Mouse (Mus musculus): ENCODE data around the gene Bcl7a. TPM values are rescaled to one million over a fixed set of nuclear protein-coding genes. Genes with fewer than 3 reads are reported as not detected.
A peak's percentile ranks its signal among the peaks of the same experiment; 100 is the strongest.

Bcl7a gene
- polyA plus RNA-seq, 1 experiment from 2014 or later, result 80.6 TPM

- Histone ChIP-seq H3K4me3 (no peak overlapping the region), H3K9ac (replicated peaks) (no peak overlapping the region), H3K36me3 (peaks cover 91% of the 10 kb centered on the region), H3K27ac (replicated peaks) (no peak overlapping the region), H3K9me3 (no peaks in the 10 kb centered on the region), H3K4me2 (replicated peaks) (no peak overlapping the region), H3K27me3 (no peaks in the 10 kb centered on the region), H3K4me1 (no peaks in the 10 kb centered on the region)
- WGBS, result 86% methylated on average over 11 of the region's 11 CpGs
- no peak for ATAC-seq (replicated peaks)
Observed at GRCm38 (mm10) chr5:123364302-123364971, 20.8 kb downstream of the Bcl7a start.

DNA sequence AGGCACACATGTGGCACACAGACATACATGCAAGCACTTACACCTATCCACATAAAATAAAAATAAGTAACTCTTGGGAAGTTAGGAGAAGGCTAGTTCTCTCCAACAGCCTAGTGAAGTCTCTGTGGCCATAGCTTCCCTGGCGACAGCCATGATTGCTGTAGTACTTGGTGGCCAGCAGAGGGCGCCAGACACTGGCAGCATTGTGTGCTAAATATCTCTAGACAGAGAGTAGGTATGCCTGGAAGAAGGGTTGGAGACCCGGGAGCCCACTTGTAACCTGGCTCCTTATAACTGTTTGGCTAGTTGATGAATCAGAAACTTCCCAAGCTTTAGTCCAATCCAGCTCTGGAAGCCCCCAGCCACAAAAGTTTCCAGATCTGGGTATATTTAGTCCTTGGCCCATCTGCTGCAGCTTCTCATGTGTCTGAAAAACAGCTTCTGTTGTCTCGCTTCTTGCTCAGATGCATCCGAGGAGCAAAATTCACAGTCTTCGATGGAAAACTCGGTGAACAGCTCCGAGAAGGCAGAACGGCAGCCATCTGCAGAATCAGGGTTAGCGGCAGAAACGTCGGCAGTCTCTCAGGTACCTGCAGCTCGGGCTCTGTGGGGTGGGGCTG, 25.3 kb downstream of the Bcl7a start:
- no peak overlapping the region for H3K4me2 ChIP-seq (replicated peaks)
- H3K27me3 ChIP-seq, result no peaks in the 10 kb centered on the region
- H3K9ac ChIP-seq (replicated peaks), result no peak overlapping the region
- H3K27ac ChIP-seq (replicated peaks), result peak overlapping the region; percentile 56
- no peaks in the 10 kb centered on the region for H3K4me1 ChIP-seq
- no peak for ATAC-seq (replicated peaks)
- H3K36me3 ChIP-seq, result peaks cover 90% of the 10 kb centered on the region
- H3K4me3 ChIP-seq, result no peak overlapping the region
- no peaks in the 10 kb centered on the region for H3K9me3 ChIP-seq
- WGBS, result 71% methylated on average over 13 of the region's 13 CpGs

DNA sequence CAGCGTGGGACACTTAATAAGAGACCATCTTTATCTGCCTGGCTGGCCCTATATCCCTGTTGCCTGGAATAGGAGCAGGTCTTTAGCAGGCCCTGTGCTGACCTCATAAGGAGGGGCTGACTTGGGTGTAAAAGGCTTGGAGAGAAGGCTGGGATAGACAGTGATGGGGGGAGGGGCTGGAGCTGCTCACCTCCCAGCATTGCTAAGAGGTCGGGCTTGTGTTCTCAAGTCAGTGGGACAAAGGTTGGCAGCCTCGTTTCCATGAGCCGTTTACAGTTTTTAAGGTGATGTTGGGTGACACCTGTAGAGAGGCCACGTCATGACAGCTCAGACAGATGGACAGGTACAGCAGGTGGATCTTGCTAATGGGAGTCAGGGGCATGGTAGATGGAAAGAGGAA, 26.4 kb downstream of the Bcl7a start:
- Histone ChIP-seq H3K27ac (replicated peaks) (no peak overlapping the region), H3K36me3 (peaks cover 84% of the 10 kb centered on the region), H3K9me3 (no peaks in the 10 kb centered on the region), H3K4me3 (no peak overlapping the region), H3K9ac (replicated peaks) (no peak overlapping the region), H3K27me3 (no peaks in the 10 kb centered on the region), H3K4me2 (replicated peaks) (no peak overlapping the region), H3K4me1 (no peaks in the 10 kb centered on the region)
- no peak for ATAC-seq (replicated peaks)
- WGBS, result 93% methylated on average over 5 of the region's 5 CpGs

- peaks cover 43% of the 10 kb centered on the region for H3K36me3 ChIP-seq
- ATAC-seq (replicated peaks), result no peak
- no peak overlapping the region for H3K4me2 ChIP-seq (replicated peaks)
- no peaks in the 10 kb centered on the region for H3K9me3 ChIP-seq
- H3K4me1 ChIP-seq, result 0 out of 2 replicates have a peak, but pooled peaks cover 3% of the 10 kb centered on the region
- H3K9ac ChIP-seq (replicated peaks), result no peak overlapping the region
- H3K27ac ChIP-seq (replicated peaks), result no peak overlapping the region
- no peaks in the 10 kb centered on the region for H3K27me3 ChIP-seq
- H3K4me3 ChIP-seq, result no peak overlapping the region
- WGBS, result 95% methylated on average over 10 of the region's 10 CpGs
Observed at GRCm38 (mm10) chr5:123375262-123375661, 31.6 kb downstream of the Bcl7a start.

- Histone ChIP-seq H3K4me2 (replicated peaks) (no peak overlapping the region), H3K9ac (replicated peaks) (no peak overlapping the region), H3K9me3 (no peaks in the 10 kb centered on the region), H3K36me3 (peaks cover 37% of the 10 kb centered on the region), H3K4me1 (0 out of 2 replicates have a peak, but pooled peaks cover 3% of the 10 kb centered on the region), H3K27ac (replicated peaks) (0 out of 2 replicates have a peak overlapping the region, but pooled peaks have one; percentile 46), H3K27me3 (no peaks in the 10 kb centered on the region), H3K4me3 (no peak overlapping the region)
- ATAC-seq (replicated peaks), result no peak
- WGBS, result 86% methylated on average over 6 of the region's 6 CpGs
Observed at GRCm38 (mm10) chr5:123375793-123376452, 32.3 kb downstream of the Bcl7a start.

GRCm38 (mm10) chr5:123376569-123376968, 32.9 kb downstream of the Bcl7a start:
- Histone ChIP-seq H3K4me3 (no peak overlapping the region), H3K9me3 (no peaks in the 10 kb centered on the region), H3K4me2 (replicated peaks) (no peak overlapping the region), H3K27me3 (no peaks in the 10 kb centered on the region), H3K27ac (replicated peaks) (0 out of 2 replicates have a peak overlapping the region, but pooled peaks have one; percentile 46), H3K4me1 (0 out of 2 replicates have a peak, but pooled peaks cover 3% of the 10 kb centered on the region), H3K9ac (replicated peaks) (no peak overlapping the region), H3K36me3 (peaks cover 30% of the 10 kb centered on the region)
- ATAC-seq (replicated peaks), result no peak
- 31% methylated on average over 10 of the region's 10 CpGs for WGBS

- Histone ChIP-seq H3K9me3 (no peaks in the 10 kb centered on the region), H3K27ac (replicated peaks) (no peak overlapping the region), H3K4me2 (replicated peaks) (no peak overlapping the region), H3K4me3 (no peak overlapping the region), H3K9ac (replicated peaks) (no peak overlapping the region), H3K36me3 (peaks cover 22% of the 10 kb centered on the region), H3K4me1 (0 out of 2 replicates have a peak, but pooled peaks cover 3% of the 10 kb centered on the region), H3K27me3 (no peaks in the 10 kb centered on the region)
- ATAC-seq (replicated peaks), result no peak
- WGBS, result 69% methylated on average over 15 of the region's 15 CpGs
Observed at GRCm38 (mm10) chr5:123377120-123377955, 33.7 kb downstream of the Bcl7a start.

- no peak overlapping the region for H3K9ac ChIP-seq (replicated peaks)
- H3K9me3 ChIP-seq, result no peaks in the 10 kb centered on the region
- ATAC-seq (replicated peaks), result no peak
- H3K4me2 ChIP-seq (replicated peaks), result no peak overlapping the region
- H3K27ac ChIP-seq (replicated peaks), result no peak overlapping the region
- peaks cover 10% of the 10 kb centered on the region for H3K36me3 ChIP-seq
- 0 out of 2 replicates have a peak, but pooled peaks cover 3% of the 10 kb centered on the region for H3K4me1 ChIP-seq
- 83% methylated on average over 9 of the region's 9 CpGs for WGBS
- H3K4me3 ChIP-seq, result no peak overlapping the region
- no peaks in the 10 kb centered on the region for H3K27me3 ChIP-seq
Observed at GRCm38 (mm10) chr5:123378712-123379111, 35.1 kb downstream of the Bcl7a start.

DNA sequence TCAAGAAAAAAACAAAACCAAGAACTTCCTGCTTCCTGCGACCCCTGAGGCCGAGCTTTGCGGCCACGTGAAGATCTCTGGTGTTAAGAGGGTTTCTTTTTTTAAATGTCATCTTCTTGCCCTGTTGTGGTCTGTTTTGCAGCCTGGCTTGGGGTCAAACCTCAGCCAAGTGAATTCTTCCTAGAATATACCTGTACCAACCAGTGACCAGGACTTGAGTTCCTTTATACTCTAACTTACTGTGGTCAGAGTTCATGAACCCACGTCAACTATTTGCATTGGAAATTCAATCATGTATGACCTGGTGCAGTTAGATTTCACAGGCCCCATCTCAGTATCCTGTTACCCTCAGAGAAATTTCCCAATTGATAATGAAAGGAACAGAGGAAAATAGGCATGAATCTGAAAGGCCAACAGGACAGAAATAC, 35.9 kb downstream of the Bcl7a start:
- Histone ChIP-seq H3K36me3 (peaks cover 5% of the 10 kb centered on the region), H3K9me3 (no peaks in the 10 kb centered on the region), H3K9ac (replicated peaks) (no peak overlapping the region), H3K27ac (replicated peaks) (no peak overlapping the region), H3K4me1 (0 out of 2 replicates have a peak, but pooled peaks cover 3% of the 10 kb centered on the region), H3K27me3 (no peaks in the 10 kb centered on the region), H3K4me2 (replicated peaks) (no peak overlapping the region), H3K4me3 (no peak overlapping the region)
- WGBS, result 82% methylated on average over 5 of the region's 5 CpGs
- ATAC-seq (replicated peaks), result no peak

DNA sequence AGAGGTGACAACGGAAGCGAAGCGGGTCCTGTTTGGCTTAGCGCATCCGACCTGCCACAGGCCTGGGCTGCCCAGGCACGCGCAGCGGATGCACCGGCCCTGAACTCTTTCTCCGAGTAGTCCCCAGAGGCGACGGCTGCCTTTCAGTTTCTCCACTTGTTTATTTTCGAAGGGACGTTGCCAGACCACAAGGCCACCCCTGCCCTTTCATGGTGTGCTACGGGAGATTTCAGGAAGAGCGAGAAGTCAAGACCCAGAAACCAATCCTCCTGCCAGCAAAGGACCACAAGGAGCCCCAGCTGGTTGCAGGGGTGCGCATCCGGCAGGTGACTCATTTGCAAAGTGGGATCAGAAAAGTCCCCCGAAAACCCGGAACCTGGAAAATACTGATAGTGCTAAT, 38.3 kb downstream of the Bcl7a start:
- H3K27me3 ChIP-seq, result no peaks in the 10 kb centered on the region
- no peaks in the 10 kb centered on the region for H3K4me1 ChIP-seq
- H3K36me3 ChIP-seq, result no peaks in the 10 kb centered on the region
- no peak overlapping the region for H3K4me3 ChIP-seq
- H3K4me2 ChIP-seq (replicated peaks), result no peak overlapping the region
- H3K9me3 ChIP-seq, result no peaks in the 10 kb centered on the region
- H3K9ac ChIP-seq (replicated peaks), result no peak overlapping the region
- H3K27ac ChIP-seq (replicated peaks), result no peak overlapping the region
- WGBS, result 43% methylated on average over 20 of the region's 20 CpGs
- no peak for ATAC-seq (replicated peaks)

DNA sequence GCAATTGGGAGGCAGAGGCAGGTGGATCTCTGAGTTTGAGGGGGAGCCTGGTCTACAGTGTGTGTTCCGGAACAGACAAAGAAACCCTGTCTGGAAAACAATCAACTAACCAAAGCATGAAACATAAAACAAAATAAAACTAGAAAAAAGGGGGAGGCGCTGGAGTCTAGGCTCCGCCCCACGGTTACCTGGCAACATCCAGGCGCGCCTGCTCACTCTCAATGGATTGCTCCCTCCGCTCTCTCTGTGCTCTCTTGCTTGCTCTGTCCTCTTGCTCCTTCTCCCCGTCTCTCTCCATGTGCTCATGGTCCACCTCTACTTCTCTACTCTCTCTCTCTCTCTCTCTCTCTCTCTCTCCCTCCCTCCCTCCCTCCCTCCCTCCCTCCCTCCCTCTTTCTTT, 39.1 kb downstream of the Bcl7a start:
- H3K9ac ChIP-seq (replicated peaks), result no peak overlapping the region
- no peaks in the 10 kb centered on the region for H3K27me3 ChIP-seq
- no peaks in the 10 kb centered on the region for H3K4me1 ChIP-seq
- H3K4me3 ChIP-seq, result no peak overlapping the region
- H3K36me3 ChIP-seq, result no peaks in the 10 kb centered on the region
- no peak for ATAC-seq (replicated peaks)
- no peaks in the 10 kb centered on the region for H3K9me3 ChIP-seq
- H3K4me2 ChIP-seq (replicated peaks), result no peak overlapping the region
- H3K27ac ChIP-seq (replicated peaks), result no peak overlapping the region
- 84% methylated on average over 8 of the region's 8 CpGs for WGBS

Data from forebrain, embryonic 15.5 days (tissue).